Mouse (Mus musculus) embryonic facial prominence, embryonic 13.5 days (tissue): ENCODE measurements around the gene Fn3k. TPM values are rescaled to one million over a fixed set of nuclear protein-coding genes. Genes with fewer than 3 reads are reported as not detected.
A peak's percentile ranks its signal among the peaks of the same experiment; 100 is the strongest.

ENCODE experiments used
- ATAC-seq: fragments of 200-750 bp; cut with Nextera tagmentation; 2 replicates; pipeline ENCODE4 v1.8.0; 2017; ENCODE audit warnings: low read depth; ENCODE audit not compliant: insufficient number of reproducible peaks, insufficient read depth, low FRiP score, low TSS enrichment
- H3K27ac ChIP-seq: fragments of 300-500 bp; sonication (generic); 2 replicates; pipeline ENCODE4 v1.5.1; 2015; ENCODE audit warnings: moderate library complexity, mild to moderate bottlenecking, inconsistent platforms
- H3K27me3 ChIP-seq: fragments of 300-500 bp; sonication (generic); 2 replicates; pipeline ENCODE4 v1.6.1; 2015; ENCODE audit warnings: mild to moderate bottlenecking, inconsistent platforms
- H3K36me3 ChIP-seq: fragments of 300-500 bp; sonication (generic); 2 replicates; pipeline ENCODE4 v1.6.1; 2015; ENCODE audit warnings: mild to moderate bottlenecking, inconsistent platforms
- H3K4me1 ChIP-seq: fragments of 300-500 bp; sonication (generic); 2 replicates; pipeline ENCODE4 v1.6.1; 2015; ENCODE audit warnings: inconsistent platforms
- H3K4me2 ChIP-seq: fragments of 300-500 bp; sonication (generic); 2 replicates; pipeline ENCODE4 v1.6.1; 2015; ENCODE audit warnings: moderate library complexity, mild to moderate bottlenecking, inconsistent platforms
- H3K4me3 ChIP-seq: fragments of 300-500 bp; sonication (generic); 2 replicates; pipeline ENCODE4 v1.5.1; 2015; ENCODE audit warnings: mild to moderate bottlenecking, inconsistent platforms
- H3K9ac ChIP-seq: fragments of 300-500 bp; sonication (generic); 2 replicates; pipeline ENCODE4 v1.6.1; 2015; ENCODE audit warnings: mild to moderate bottlenecking, inconsistent platforms
- H3K9me3 ChIP-seq: fragments of 300-500 bp; sonication (generic); 2 replicates; pipeline ENCODE4 v1.6.1; 2016; ENCODE audit warnings: inconsistent platforms
- WGBS: fragments of 180-500 bp; shearing (Covaris S2); methylation state at CpG from one replicate; pipeline ENCODE4 v1.1.7; 2015; ENCODE audit warnings: mixed read lengths; 5-methylcytosine and 5-hydroxymethylcytosine counted together
- polyA plus RNA-seq: library from polyadenylated mRNA; unstranded; fragments of >200 nt; fragmentation: Nextera tagmentation; extraction: Ambion mirVana; gene quantifications from 2 replicates; pipeline ENCODE4 v1.2.1, GENCODE M21; 2015

Fn3k gene
- polyA plus RNA-seq, result 1.3 and 1.4 TPM in 2 replicates

DNA sequence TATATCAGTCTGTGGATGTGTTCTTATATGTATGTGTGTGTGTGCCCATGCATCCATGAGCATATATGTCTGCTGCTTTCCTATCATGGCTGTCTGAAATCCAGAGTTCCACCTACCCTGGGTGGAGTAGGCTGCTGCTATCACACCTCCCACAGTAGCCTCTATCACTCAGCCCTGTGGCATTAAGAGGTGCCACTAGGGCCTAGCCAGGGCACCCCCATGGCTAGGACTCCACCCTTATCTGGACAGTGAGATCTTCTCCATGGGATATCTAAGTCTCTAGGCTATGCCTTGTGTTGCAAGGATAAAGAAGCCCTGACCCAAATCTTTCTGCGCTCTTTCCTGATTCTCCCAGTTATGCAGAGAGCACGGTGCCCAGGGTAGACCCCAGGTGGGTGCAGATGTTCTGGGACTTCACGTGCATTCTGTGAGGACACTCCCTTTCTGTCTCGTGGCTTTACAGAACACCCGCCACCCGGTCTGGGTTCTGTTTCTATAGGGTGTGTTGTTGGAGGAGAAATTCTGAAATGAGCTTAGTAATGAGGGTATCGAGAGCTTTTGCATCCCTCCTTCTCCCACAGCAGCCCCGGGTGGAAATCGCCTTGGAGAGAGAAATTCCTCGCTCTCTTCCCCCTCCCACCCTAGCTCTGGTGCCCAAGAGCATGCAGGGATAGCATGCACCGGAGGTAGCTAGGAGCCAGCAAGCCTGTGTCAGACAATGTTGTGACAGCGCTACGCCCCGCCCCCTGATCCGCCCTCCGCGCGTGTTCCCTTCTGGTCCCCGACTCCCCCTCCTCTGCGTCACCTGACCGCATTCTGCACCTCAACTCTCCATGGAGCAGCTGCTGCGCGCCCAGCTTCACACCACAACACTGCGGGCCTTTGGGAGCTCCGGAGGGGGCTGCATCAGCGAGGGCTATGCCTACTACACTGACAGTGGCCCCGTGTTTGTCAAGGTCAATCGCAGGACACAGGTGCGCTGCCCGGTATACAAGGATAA lies at the start of gene Fn3k:
Gene Fn3k (plus strand): TSS at position 758 of the 1,000 bp plus-strand sequence.
- WGBS, result 8% methylated on average over 30 of the region's 30 CpGs

DNA sequence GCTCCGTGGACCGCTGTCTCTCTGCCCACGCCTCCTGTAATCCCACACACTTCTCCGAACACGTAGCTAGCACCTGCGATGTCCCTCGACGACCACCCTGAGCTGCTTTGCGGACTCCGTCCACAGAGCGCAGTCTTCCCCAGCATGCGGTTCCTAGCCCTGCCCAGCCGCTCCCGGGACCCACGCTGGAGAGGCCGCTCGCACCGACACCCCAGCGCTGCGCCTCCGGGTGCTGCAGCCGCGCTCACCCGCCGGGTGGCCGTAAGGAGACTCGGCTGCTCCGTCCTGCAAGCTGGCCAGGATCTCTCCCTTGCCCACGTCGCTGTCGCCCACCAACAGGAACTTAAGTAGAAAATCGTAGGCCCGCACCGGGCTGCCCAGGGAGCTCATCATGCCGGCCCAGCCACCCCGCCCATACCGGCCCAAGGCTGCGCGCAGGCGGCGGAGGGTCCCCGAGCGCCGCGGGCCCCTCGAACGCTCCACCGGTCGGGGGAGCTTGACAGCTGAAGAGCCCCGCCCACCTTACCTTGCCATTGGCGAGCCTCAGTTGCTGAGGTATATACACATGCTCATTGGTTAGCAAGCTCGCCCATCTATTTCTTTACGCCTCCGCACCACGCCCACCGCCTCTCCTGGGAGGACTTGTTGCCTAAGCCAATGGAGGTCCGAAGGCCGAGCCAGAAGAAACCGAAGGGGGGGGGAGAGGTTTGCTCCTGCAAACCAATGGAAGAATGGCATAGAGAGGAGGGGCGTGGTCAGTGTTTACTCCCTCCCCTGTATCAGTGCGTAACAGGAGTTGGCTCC lies 46.8 kb upstream of the Fn3k start, which contains the start of gene Rab40b:
Gene Rab40b (minus strand): TSS at position 502 of the 804 bp plus-strand sequence.
- peak; percentile 98 for ATAC-seq
- Histone ChIP-seq H3K4me3 (peak within 1 kb of the TSS; percentile 69), H3K27me3 (peaks cover 12% of the 10 kb centered on the region), H3K27ac (peak within 1 kb of the TSS; percentile 41), H3K4me1 (peaks cover 13% of the 10 kb centered on the region), H3K9me3 (no peaks in the 10 kb centered on the region), H3K36me3 (no peaks in the 10 kb centered on the region), H3K4me2 (peak within 1 kb of the TSS; percentile 93), H3K9ac (peak within 1 kb of the TSS; percentile 79)
- WGBS, result 1% methylated on average over 61 of the region's 61 CpGs

More for the DNA sequence above, at the start of gene Fn3k:
- peak within 1 kb of the TSS; percentile 64 for H3K9ac ChIP-seq
- ATAC-seq, result peak; percentile 78
- H3K9me3 ChIP-seq, result no peaks in the 10 kb centered on the region
- H3K36me3 ChIP-seq, result peaks cover 15% of the 10 kb centered on the region
- peak within 1 kb of the TSS; percentile 45 for H3K4me3 ChIP-seq
- H3K27me3 ChIP-seq, result no peaks in the 10 kb centered on the region
- peaks cover 20% of the 10 kb centered on the region for H3K4me1 ChIP-seq
- H3K4me2 ChIP-seq, result peak within 1 kb of the TSS; percentile 75
- H3K27ac ChIP-seq, result no peak within 1 kb of the TSS; the same call in 1 of the 2 replicates

DNA sequence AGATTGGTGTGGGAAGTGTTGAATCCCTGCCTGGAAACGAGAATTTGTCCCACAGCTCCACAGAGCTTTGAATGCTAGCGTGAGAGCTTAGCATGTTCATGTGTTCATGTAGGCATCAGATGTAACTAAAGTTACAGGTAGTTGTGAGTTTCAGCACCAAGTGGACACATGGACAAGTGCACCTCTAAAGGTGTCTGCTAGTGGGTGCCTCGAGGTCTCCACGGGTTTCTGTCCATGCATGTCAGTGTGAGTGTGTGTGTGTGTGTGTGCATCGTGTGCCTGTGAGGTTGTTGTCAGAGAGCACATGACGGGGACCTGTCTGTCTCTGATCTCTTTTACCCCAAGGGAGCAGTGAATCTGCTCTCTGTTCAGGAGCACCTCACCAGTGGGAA lies 46.2 kb upstream of the Fn3k start:
- peaks cover 12% of the 10 kb centered on the region for H3K27me3 ChIP-seq
- peaks cover 13% of the 10 kb centered on the region for H3K4me1 ChIP-seq
- no peaks in the 10 kb centered on the region for H3K9me3 ChIP-seq
- no peaks in the 10 kb centered on the region for H3K36me3 ChIP-seq
- peak overlapping the region; percentile 44; the same call in 1 of the 2 replicates for H3K9ac ChIP-seq
- H3K4me2 ChIP-seq, result peak overlapping the region; percentile 93
- 12% methylated on average over 6 of the region's 6 CpGs for WGBS
- H3K27ac ChIP-seq, result no peak overlapping the region
- peak; percentile 1; the same call in 1 of the 2 replicates for ATAC-seq
- peak overlapping the region; percentile 69 for H3K4me3 ChIP-seq

DNA sequence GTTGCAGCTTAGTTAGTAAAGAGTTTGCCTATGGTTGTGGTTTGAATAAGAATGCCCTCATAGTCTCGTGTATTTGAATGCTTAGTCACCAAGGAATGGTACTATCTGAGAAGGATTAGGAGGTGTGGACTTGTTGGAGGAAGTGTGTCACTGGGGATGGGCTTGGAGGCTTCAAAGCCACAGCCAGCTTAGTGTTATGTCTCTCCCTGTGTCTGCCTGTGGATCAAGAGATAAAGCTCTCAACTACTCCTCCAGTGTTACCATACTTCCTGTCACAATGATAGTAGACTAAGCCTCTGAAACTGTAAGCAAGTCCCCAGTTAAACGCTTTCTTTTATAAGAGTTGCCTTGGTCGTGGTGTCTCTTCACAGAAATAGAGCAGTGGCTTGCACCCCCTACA lies 43.9 kb upstream of the Fn3k start:
- Histone ChIP-seq H3K36me3 (no peaks in the 10 kb centered on the region), H3K9ac (no peak overlapping the region), H3K27me3 (peaks cover 12% of the 10 kb centered on the region), H3K4me3 (no peak overlapping the region), H3K27ac (no peak overlapping the region), H3K9me3 (no peaks in the 10 kb centered on the region), H3K4me1 (peaks cover 16% of the 10 kb centered on the region), H3K4me2 (no peak overlapping the region)
- no peak for ATAC-seq
- 67% methylated on average over 3 of the region's 3 CpGs for WGBS

DNA sequence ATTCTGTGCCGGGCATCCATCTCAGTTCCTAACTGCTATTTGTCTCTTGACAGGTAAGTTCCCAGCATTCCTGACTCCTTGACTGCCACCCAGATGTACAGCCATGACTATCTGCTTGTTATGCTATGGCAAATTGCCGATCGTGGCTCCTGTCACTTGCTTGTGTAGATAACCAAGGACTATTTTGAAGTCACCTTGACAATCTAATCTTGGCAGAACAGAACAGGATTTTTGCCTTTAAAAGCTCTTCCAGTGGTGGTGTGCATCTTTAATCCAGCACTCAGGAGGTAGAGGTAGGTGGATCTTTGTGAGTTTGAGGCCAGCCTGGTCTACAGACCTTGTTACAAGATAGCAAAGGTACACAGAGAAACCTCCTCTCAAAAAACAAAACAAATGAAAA lies 42.3 kb upstream of the Fn3k start:
- H3K9ac ChIP-seq, result no peak overlapping the region
- H3K9me3 ChIP-seq, result no peaks in the 10 kb centered on the region
- H3K27ac ChIP-seq, result no peak overlapping the region
- WGBS, result 91% methylated on average over 3 of the region's 3 CpGs
- no peak for ATAC-seq
- H3K27me3 ChIP-seq, result 0 out of 2 replicates have a peak, but pooled peaks cover 3% of the 10 kb centered on the region
- no peak overlapping the region for H3K4me2 ChIP-seq
- peaks cover 12% of the 10 kb centered on the region for H3K4me1 ChIP-seq
- H3K36me3 ChIP-seq, result no peaks in the 10 kb centered on the region
- H3K4me3 ChIP-seq, result no peak overlapping the region

DNA sequence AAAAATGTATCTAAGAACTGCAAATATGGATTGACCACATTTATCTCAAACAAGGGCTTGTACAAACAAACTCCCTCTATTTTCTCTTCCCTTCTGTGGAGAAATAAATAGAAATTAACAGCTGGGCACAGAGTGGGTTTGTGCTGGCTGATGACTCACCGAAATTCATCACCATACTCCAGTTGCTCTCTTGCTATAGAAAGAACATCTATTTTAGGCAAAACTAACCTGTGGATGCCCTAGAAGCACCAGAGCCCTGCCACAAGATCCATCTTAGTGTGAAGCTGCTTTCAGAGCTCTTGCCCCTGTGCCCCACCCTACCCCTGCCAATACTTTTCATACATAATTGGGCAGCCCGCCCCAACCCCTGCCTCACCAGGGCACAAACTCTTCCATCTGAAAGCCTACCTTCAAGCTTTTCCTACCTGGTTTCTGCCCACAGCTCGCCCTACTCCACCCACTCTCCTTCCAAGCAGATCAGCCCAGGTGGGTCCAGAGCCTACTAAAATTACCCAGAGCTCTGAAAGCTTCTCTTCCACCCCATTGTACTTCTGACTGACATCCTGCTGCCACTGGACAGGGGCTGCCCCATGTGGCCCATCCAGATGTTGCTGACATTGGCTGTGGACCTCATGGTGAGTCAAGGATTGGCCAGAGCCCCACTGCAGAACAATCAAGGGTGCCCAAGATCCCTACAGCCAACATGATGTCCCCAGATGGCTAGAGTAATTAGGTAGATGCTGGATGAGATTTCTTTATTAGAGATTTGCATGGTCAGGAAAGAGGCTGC lies 27.2 kb upstream of the Fn3k start:
- WGBS, result 73% methylated on average over 3 of the region's 3 CpGs
- Histone ChIP-seq H3K27ac (no peak overlapping the region), H3K36me3 (no peaks in the 10 kb centered on the region), H3K9ac (no peak overlapping the region), H3K27me3 (no peaks in the 10 kb centered on the region; the same call in 1 of the 2 replicates), H3K4me3 (no peak overlapping the region), H3K9me3 (no peaks in the 10 kb centered on the region), H3K4me2 (no peak overlapping the region), H3K4me1 (no peaks in the 10 kb centered on the region)
- ATAC-seq, result no peak

DNA sequence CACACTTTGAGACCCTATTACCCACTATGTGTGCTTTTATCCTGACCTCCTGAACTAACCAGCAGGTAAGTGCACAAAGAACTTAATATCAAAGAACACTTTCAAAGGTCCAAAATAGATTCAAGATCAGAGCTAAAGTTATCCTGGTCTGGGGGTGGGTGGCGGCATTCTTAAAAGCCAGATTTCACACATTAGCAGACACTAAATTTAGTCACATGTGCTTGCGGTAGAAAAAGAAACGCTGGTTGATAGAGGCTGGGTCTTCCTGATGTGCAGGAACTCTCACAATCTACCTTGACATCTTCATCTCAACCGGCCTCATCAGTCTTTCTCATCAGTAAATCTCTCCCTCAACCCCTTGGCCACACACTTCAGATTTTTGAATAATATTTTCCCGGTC lies 20.0 kb upstream of the Fn3k start:
- H3K9me3 ChIP-seq, result no peaks in the 10 kb centered on the region

DNA sequence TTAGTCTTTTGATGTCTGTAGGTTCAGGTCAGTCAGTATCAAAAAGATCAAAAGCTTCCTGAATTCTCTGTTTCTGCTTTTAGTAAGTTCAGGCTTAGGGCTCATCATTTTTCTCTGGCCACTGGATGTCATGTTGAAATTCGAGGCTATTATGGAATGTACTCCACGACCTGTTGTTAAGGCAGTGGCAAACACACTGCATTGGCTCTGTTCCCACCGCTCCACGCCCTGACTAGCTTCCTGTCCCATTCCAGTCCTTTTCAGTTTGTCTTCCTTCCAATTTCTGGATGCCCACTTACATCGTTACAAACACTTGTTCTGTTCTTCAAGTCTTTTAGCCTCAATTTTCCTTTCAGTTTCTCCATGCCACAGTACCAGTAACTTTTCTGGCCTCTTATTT lies 19.4 kb upstream of the Fn3k start:
- Histone ChIP-seq H3K4me2 (no peak overlapping the region), H3K9ac (no peak overlapping the region), H3K27ac (no peak overlapping the region), H3K9me3 (no peaks in the 10 kb centered on the region), H3K4me1 (peaks cover under 1% of the 10 kb centered on the region; the same call in 1 of the 2 replicates), H3K36me3 (no peaks in the 10 kb centered on the region), H3K27me3 (no peaks in the 10 kb centered on the region), H3K4me3 (no peak overlapping the region)
- ATAC-seq, result no peak
- 67% methylated on average over 5 of the region's 5 CpGs for WGBS

More for the DNA sequence above, 20.0 kb upstream of the Fn3k start:
- no peak for ATAC-seq
- Histone ChIP-seq H3K36me3 (no peaks in the 10 kb centered on the region), H3K9ac (no peak overlapping the region), H3K4me3 (no peak overlapping the region), H3K27me3 (no peaks in the 10 kb centered on the region), H3K4me1 (no peaks in the 10 kb centered on the region), H3K27ac (no peak overlapping the region), H3K4me2 (no peak overlapping the region)
- 83% methylated on average over 5 of the region's 5 CpGs for WGBS

DNA sequence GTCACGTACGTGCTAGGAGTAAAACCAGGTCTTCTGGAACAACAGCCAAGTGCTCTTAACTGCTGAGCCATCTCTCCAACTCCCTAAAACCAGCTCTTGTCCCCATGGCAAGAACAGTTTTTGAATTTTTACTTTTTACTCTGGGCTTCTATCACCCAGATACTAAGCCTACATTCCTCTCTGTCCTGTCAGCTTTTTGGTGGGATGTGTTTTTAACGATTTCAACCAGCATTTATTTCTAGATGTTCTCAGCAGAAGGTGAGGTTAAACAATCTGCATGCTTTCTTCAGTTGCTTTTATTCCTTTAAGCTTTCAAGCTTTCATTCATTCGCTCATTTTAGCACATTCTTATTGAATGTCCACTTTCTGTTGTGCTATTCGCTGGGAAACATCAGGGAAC lies 16.7 kb upstream of the Fn3k start:
- Histone ChIP-seq H3K4me1 (peaks cover 17% of the 10 kb centered on the region), H3K36me3 (no peaks in the 10 kb centered on the region), H3K27me3 (no peaks in the 10 kb centered on the region), H3K4me2 (no peak overlapping the region), H3K27ac (no peak overlapping the region), H3K4me3 (no peak overlapping the region), H3K9me3 (no peaks in the 10 kb centered on the region), H3K9ac (no peak overlapping the region)
- ATAC-seq, result no peak
- WGBS, result 85% methylated on average over 5 of the region's 5 CpGs

DNA sequence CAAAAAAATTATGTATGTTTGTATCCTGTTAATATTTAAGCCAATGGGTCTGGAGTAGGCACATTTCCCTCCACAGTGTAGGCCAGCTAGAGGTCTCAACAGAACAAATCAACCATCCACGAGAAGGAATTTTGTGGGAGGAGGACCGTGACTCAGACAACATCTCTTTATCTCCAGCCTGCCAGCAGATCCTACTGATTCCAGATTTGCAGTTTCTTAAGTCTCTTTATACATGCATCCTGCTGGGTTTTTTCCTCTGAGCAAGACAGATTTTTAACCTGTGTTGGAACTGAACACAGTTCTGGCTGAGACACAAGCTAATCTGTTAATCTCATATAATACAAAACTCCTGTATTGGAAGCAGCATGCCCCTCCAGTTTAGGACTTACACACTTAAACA lies 15.8 kb upstream of the Fn3k start:
- ATAC-seq, result no peak
- peaks cover 19% of the 10 kb centered on the region for H3K4me1 ChIP-seq
- H3K9me3 ChIP-seq, result no peaks in the 10 kb centered on the region
- H3K27ac ChIP-seq, result no peak overlapping the region
- WGBS, result 56% methylated on average over 2 of the region's 2 CpGs
- no peak overlapping the region for H3K9ac ChIP-seq
- H3K4me3 ChIP-seq, result no peak overlapping the region
- no peaks in the 10 kb centered on the region for H3K27me3 ChIP-seq
- H3K4me2 ChIP-seq, result no peak overlapping the region
- no peaks in the 10 kb centered on the region for H3K36me3 ChIP-seq

DNA sequence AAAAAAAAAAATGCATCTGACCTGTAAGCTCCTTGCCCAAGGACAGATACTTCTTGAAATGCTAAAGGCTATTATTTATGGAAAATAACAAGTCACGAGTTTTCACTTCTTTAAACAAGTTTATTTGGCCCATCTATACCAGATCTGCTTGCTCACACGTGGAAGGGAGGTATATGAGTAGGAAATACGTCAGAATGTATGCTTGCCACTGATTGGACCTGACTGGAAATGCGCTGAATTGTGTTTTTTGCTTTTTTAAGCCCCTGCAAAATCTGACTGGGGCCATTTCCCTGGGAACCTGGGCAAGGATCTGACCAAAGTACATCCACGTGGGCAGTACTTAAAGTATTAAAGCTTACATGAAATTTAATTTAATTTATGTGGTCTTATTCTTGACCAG lies 14.3 kb upstream of the Fn3k start:
- no peak for ATAC-seq
- Histone ChIP-seq H3K4me1 (peaks cover 19% of the 10 kb centered on the region), H3K27me3 (no peaks in the 10 kb centered on the region), H3K9me3 (no peaks in the 10 kb centered on the region), H3K4me2 (peak overlapping the region; percentile 84), H3K27ac (no peak overlapping the region), H3K9ac (peak overlapping the region; percentile 70), H3K4me3 (peak overlapping the region; percentile 73), H3K36me3 (no peaks in the 10 kb centered on the region)
- WGBS, result 42% methylated on average over 5 of the region's 5 CpGs
